Mouse (Mus musculus) kidney, postnatal 36 days (tissue): ENCODE results near the gene Mcm8.

Experiments
- DNase-seq, 2 experiments: peaks; one replicate each; pipeline ENCODE4 v3.0.0; 2021 to 2022; ENCODE audit warnings: mixed read lengths in 2 of 2

The Mcm8 gene

GRCm38 (mm10) chr2:132815608-132816314 lies at the start of gene Mcm8, which contains the start of gene Trmt6:
Gene Mcm8, plus strand, starts transcription at chr2:132816141.
Gene Trmt6, minus strand, starts transcription at chr2:132816055.
- DNase-seq: peak; percentile 96 to 97

DNA sequence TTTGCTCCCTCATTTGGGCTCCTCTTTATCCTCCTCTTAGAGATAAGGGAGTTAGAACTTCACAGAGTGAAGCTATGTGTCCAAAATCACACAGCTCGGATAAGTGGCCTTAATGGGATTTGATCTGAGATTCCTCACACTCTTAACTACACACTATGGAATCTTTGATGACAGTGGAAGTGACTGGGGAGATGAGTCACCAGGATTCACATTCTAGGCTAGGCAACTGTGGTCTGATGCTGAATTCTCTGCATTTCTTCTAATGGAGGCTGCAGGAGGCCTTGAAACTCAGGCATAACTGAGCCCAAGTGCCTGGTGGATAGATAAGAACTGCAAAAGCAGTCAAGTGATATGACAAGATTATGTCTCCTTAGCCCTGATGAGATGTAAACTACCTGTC lies 45.1 kb upstream of the Mcm8 start:
- DNase-seq: no peak

DNA sequence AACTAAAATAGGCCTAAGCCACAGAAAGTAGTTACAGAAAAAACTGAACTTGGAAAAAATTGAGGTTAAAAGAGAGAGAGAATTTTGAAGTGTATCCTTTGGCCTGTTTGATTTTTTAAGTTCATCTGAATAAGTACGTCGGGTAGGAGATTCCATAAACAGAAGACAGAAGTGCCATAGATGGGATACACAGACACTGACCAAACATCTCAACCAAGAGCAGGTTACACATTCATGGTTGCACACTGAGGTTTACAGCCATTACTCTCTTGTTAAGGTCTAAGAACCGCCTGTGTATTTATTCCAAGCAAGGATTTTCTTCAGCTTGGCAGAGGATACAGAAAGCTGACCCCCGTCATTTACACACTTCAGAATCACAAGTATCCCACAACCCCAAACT lies 35.0 kb upstream of the Mcm8 start, which contains the start of gene Chgb:
Gene Chgb (plus strand): TSS at position 301 of the 400 bp plus-strand sequence.
- no peak for DNase-seq

GRCm38 (mm10) chr2:132781439-132782068 lies 34.4 kb upstream of the Mcm8 start:
- DNase-seq: peak; percentile 86 to 95

GRCm38 (mm10) chr2:132784039-132784438 lies 31.9 kb upstream of the Mcm8 start:
- no peak for DNase-seq

- DNase-seq: no peak
Measured at GRCm38 (mm10) chr2:132793441-132794203, 22.3 kb upstream of the Mcm8 start.

DNA sequence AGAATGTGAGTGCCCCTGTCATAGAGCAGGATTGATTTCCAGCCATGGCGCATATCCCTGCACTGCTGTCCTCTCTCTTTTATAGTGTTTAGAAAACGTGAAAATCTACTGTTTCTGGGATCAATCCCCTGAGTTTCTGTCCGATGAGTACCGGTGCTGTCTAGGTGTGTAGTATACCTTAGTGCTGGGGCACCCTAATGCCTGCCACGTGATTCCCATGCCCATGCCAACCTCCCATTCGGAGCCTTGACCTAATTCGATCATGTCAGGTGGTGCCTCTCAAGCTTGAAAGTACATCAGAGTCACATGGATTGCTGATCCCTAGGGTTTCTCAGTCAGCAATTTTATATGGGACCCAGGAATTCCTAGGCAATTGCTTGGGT lies 21.7 kb upstream of the Mcm8 start:
- no peak for DNase-seq

DNA sequence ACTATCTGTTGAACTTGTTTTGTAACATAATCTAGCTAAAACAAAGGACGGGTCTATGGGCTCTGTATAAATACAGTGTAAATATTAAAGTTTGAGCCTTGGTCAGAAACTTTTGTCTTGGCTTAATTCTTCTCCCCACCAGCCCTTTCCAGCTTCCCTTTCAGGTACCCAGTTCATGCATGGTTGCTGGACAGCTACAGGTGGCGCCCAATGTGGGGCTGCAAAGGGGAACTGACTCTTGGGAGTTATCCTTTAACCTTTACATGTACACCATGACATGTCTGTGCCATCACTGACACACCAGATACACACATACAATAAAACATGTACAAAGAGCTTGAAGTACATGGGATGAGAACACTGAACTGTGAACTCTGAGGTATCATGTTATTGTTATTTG lies 13.0 kb upstream of the Mcm8 start:
- DNase-seq: no peak

- no peak for DNase-seq
Measured at GRCm38 (mm10) chr2:132841071-132841470, 25.1 kb downstream of the Mcm8 start.

- peak; percentile 93 to 94 for DNase-seq
Measured at GRCm38 (mm10) chr2:132846407-132847358, 30.7 kb downstream of the Mcm8 start, which contains the start of gene Crls1. Gene Crls1, plus strand, starts transcription at chr2:132846666.

DNA sequence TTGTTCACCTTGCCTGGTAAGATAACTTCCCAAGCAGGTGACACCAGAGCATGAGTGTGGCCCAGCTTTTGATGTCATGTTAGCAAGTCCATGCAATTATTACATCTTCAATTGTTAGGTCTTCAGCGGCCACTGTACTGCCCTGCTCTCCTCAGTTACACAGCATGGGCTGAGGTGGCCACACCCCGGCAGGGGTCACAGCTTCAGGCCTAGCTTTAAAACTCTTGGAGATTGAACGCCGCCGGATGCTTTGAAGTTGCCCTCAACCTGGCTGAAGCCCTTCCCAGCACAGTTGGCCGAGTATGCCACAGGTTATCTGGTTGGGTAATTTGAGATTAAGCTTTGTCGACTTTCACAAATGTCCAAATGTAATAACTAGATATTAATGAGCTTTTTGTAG lies 31.6 kb downstream of the Mcm8 start:
- peak in 1 of 2 experiments; percentile 31 for DNase-seq

GRCm38 (mm10) chr2:132848361-132848760 lies 32.4 kb downstream of the Mcm8 start:
- DNase-seq: no peak

GRCm38 (mm10) chr2:132849141-132849540 lies 33.2 kb downstream of the Mcm8 start:
- DNase-seq: no peak

- DNase-seq: no peak
Measured at GRCm38 (mm10) chr2:132853051-132853450, 37.1 kb downstream of the Mcm8 start.

GRCm38 (mm10) chr2:132856333-132856732 lies 40.4 kb downstream of the Mcm8 start:
- DNase-seq: no peak

DNA sequence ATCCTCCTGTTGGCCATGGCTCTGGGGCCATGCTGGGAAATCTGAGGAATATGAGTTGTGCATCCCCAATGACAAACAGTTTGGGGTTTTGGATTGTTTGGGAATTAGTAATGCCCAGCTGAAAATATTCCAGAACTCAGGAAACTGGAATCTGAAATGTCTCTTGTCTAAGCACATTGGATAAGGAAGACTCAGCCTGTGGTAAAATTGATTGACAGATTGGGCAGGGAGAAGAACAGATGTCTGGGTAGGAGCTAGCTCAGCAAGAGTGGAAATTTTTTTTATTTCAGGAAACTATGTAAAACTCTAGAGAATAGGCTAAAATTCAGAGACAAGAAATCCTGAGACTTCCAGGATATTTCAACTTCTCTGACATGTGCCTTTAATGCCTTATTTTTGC lies 44.5 kb downstream of the Mcm8 start:
- DNase-seq: no peak

GRCm38 (mm10) chr2:132861456-132861855 lies 45.5 kb downstream of the Mcm8 start:
- no peak for DNase-seq

- no peak for DNase-seq
Measured at GRCm38 (mm10) chr2:132863325-132863724, 47.4 kb downstream of the Mcm8 start.

- DNase-seq: no peak
Measured at GRCm38 (mm10) chr2:132867521-132867920, 51.6 kb downstream of the Mcm8 start.

DNA sequence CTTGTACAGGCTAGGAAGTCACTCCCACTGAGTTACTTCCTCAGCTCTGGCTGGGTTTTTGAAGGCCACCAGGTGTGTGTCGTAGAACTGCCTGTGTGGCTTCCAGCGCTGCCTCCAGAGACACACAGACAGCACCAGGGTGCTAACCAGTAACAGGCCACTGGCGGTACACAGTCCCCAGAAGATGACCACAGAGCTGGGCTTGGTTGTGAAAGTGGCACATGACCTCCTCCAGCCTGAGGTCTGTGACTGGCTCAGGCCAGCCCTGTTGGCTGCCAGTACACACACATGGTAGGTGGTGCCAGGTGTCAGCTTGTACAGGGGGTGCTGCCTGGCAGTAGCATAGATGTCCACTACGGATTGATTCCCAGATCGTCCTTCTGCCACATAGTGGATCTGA lies 53.7 kb downstream of the Mcm8 start:
- DNase-seq: no peak

DNA sequence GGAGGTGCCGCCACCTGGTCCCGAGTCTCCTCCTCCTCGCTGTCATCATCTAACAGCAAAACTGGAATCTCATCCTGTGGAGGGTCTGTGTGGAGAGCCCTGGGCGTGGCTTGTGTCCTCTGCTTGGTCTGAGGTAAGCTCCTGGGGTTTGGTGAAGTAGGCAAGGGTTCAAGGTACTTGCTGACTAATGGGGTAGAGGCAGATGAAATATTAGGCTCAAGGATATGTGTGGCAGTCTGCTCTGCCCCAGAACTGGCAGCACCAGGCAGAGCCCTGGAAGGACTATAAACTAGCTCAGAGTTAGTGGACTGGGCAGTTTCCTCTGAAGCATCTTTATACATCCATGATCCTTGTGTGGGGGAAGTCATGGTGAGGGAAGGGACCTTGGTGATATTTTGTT lies 54.3 kb downstream of the Mcm8 start:
- DNase-seq: no peak

- DNase-seq: peak; percentile 83 to 94
Measured at GRCm38 (mm10) chr2:132871663-132872062, 55.7 kb downstream of the Mcm8 start.
